Mouse (Mus musculus) CH12.LX (cell line): ENCODE measurements around the gene Ugt1a5.

ENCODE experiments used
- CTCF ChIP-seq, 2 experiments: IDR thresholded peaks in 1 of 2; conservative IDR thresholded peaks in 1 of 2; 2 replicates each; pipeline ENCODE4 v1.5.1; 2011 to 2012; ENCODE audit warnings: low read depth in 2 of 2, low read length in 2 of 2, improper control_type of control experiment in 1 of 2, inconsistent platforms in 1 of 2, mild to moderate bottlenecking in 1 of 2, moderate library complexity in 1 of 2
- E2F4 ChIP-seq: IDR thresholded peaks from 2 replicates; pipeline ENCODE4 v1.6.1; 2011; ENCODE audit warnings: low read depth, low read length, improper control_type of control experiment; ENCODE audit not compliant: insufficient replicate concordance
- EP300 ChIP-seq: IDR thresholded peaks from 2 replicates; pipeline ENCODE4 v1.6.1; 2011; ENCODE audit warnings: low read length, improper control_type of control experiment
- ETS1 ChIP-seq: conservative IDR thresholded peaks from 2 replicates; pipeline ENCODE4 v1.6.1; 2012; ENCODE audit warnings: low read depth, mild to moderate bottlenecking, inconsistent platforms, low read length, improper control_type of control experiment, moderate library complexity
- MAFK ChIP-seq: IDR thresholded peaks from 2 replicates; pipeline ENCODE4 v1.6.1; 2011; ENCODE audit warnings: low read length, improper control_type of control experiment; ENCODE audit not compliant: insufficient replicate concordance
- MAX ChIP-seq: IDR thresholded peaks from 2 replicates; pipeline ENCODE4 v1.6.1; 2011; ENCODE audit warnings: low read length, improper control_type of control experiment
- MEF2A ChIP-seq: IDR thresholded peaks from 2 replicates; pipeline ENCODE4 v1.6.1; 2014; ENCODE audit warnings: low read depth, mild to moderate bottlenecking, inconsistent platforms, low read length, improper control_type of control experiment, borderline replicate concordance
- MXI1 ChIP-seq: IDR thresholded peaks from 2 replicates; pipeline ENCODE4 v1.6.1; 2011; ENCODE audit warnings: mild to moderate bottlenecking, low read depth, low read length, improper control_type of control experiment
- NELFE ChIP-seq: IDR thresholded peaks from 2 replicates; pipeline ENCODE4 v1.6.1; 2011; ENCODE audit warnings: low read depth, low read length, improper control_type of control experiment
- POLR2A ChIP-seq: IDR thresholded peaks from 2 replicates; pipeline ENCODE4 v1.6.1; 2011; ENCODE audit warnings: low read depth, mild to moderate bottlenecking, improper control_type of control experiment, low read length
- RCOR1 ChIP-seq: conservative IDR thresholded peaks from 2 replicates; pipeline ENCODE4 v1.6.1; 2012; ENCODE audit warnings: low read depth, mild to moderate bottlenecking, inconsistent platforms, low read length, improper control_type of control experiment
- USF1 ChIP-seq: IDR thresholded peaks from 2 replicates; pipeline ENCODE4 v1.6.1; 2014; ENCODE audit warnings: low read depth, mild to moderate bottlenecking, inconsistent platforms, low read length, improper control_type of control experiment

DNA sequence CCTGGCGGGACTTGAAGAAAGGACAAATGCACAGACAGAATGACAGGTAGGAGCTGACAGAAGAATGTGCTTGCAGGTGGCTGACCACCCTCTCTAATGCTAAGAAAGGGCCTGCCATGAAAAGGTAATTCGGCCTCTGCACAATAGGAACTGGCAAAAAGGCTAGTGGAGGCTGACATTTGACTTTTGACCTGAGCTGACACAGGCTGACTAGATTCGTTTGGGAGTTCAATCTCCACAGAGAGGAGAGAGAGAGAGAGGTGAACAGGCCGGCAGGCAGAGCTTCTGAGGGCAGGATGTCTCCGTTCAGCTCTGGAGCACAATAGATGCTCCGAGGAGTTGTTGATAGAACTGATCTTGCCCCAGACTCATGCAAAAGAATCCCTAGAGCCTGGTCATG, 80.6 kb downstream of the Ugt1a5 start:
- TF ChIP-seq RCOR1 (no peak), MXI1 (no peak), USF1 (no peak), MEF2A (no peak), MAFK (no peak), CTCF (conservative IDR thresholded peaks at IDR 0.05 in 1 of 2, IDR thresholded peaks at IDR 0.05 in 1 of 2; ENCODE audit: low read depth in 2 of 2, low read length in 2 of 2) (no peak), POLR2A (no peak), EP300 (no peak), E2F4 (no peak), MAX (no peak), ETS1 (no peak), NELFE (no peak)
